Mouse (Mus musculus) forebrain, embryonic 13.5 days (tissue): ENCODE measurements around the gene Mov10. TPM values are rescaled to one million over a fixed set of nuclear protein-coding genes. Genes with fewer than 3 reads are reported as not detected.

Source experiments
- polyA plus RNA-seq: library from polyadenylated mRNA; unstranded; fragments of >200 nt; fragmentation: Nextera tagmentation; extraction: Ambion mirVana; gene quantifications from 2 replicates; pipeline ENCODE4 v1.2.1, GENCODE M21; 2015

The Mov10 gene
- polyA plus RNA-seq, 1 experiment from 2014 or later: 7.2 TPM

Other genes with a start within 250 kb of the Mov10 start
- 18.4 and 19.7 TPM in 2 replicates for gene Slc16a1, start 179.9 kb downstream of the Mov10 start, polyA plus RNA-seq
- gene Ppm1j, start 37.5 kb downstream of the Mov10 start, polyA plus RNA-seq: 0.68 and 1.7 TPM in 2 replicates
- gene Fam19a3, start 36.7 kb downstream of the Mov10 start, polyA plus RNA-seq: 0.04 TPM in 1 of 2 replicates, not detected in the other
- gene Rhoc, start 30.2 kb downstream of the Mov10 start, polyA plus RNA-seq: 51.2 and 55.4 TPM in 2 replicates
- gene St7l, start 45.4 kb upstream of the Mov10 start, polyA plus RNA-seq: 32.6 and 40.5 TPM in 2 replicates
- 180 and 196 TPM in 2 replicates for gene Capza1, start 45.9 kb upstream of the Mov10 start, polyA plus RNA-seq
- 0.66 and 0.98 TPM in 2 replicates for gene Wnt2b, start 143.4 kb upstream of the Mov10 start, polyA plus RNA-seq
- 53.2 and 54.9 TPM in 2 replicates for gene Cttnbp2nl, start 234.6 kb upstream of the Mov10 start, polyA plus RNA-seq
- not detected in 2 replicates for gene 4930564D02Rik, start 248.3 kb upstream of the Mov10 start, polyA plus RNA-seq